Mouse (Mus musculus) embryonic facial prominence, embryonic 14.5 days (tissue): ENCODE measurements at regions not wholly inside any gene's neighbourhood (a gene's known extent, or its start where the extent isn't known, plus 50 kb on each side); places are given as distances from the start of the nearest gene placed in this dataset.

Source experiments
- ATAC-seq: fragments of 200-750 bp; cut with Nextera tagmentation; 2 replicates; pipeline ENCODE4 v1.8.0; 2017; ENCODE audit warnings: low read depth, moderate number of reproducible peaks, moderate TSS enrichment
- DNase-seq: peaks from one replicate; pipeline ENCODE4 v3.0.0-alpha.2; 2015; ENCODE audit warnings: low spot score
- H3K27ac ChIP-seq: fragments of 300-500 bp; sonication (generic); replicated peaks from 2 replicates; pipeline ENCODE4 v1.5.1; 2014; ENCODE audit warnings: low read depth, mild to moderate bottlenecking, low read length, moderate library complexity
- H3K27me3 ChIP-seq: fragments of 300-500 bp; sonication (generic); replicated peaks from 2 replicates; pipeline ENCODE4 v1.6.1; 2014; ENCODE audit warnings: low read length; ENCODE audit not compliant: control insufficient read depth, insufficient read depth
- H3K36me3 ChIP-seq: fragments of 300-500 bp; sonication (generic); 2 replicates; pipeline ENCODE4 v1.6.1; 2014; ENCODE audit warnings: low read length, mixed read lengths; ENCODE audit not compliant: control insufficient read depth, insufficient read depth
- H3K4me1 ChIP-seq: fragments of 300-500 bp; sonication (generic); 2 replicates; pipeline ENCODE4 v1.6.1; 2014; ENCODE audit warnings: antibody characterized with exemption, low read length; ENCODE audit not compliant: control insufficient read depth, insufficient read depth
- H3K4me2 ChIP-seq: fragments of 300-500 bp; sonication (generic); 2 replicates; pipeline ENCODE4 v1.6.1; 2014; ENCODE audit warnings: low read depth, mild to moderate bottlenecking, low read length, moderate library complexity, mixed read lengths
- H3K4me3 ChIP-seq: fragments of 300-500 bp; sonication (generic); 2 replicates; pipeline ENCODE4 v1.5.1; 2014; ENCODE audit warnings: low read depth, mild to moderate bottlenecking, low read length
- H3K9ac ChIP-seq: fragments of 300-500 bp; sonication (generic); 2 replicates; pipeline ENCODE4 v1.6.1; 2014; ENCODE audit warnings: low read depth, mild to moderate bottlenecking, low read length, moderate library complexity, mixed read lengths
- H3K9me3 ChIP-seq: fragments of 300-500 bp; sonication (generic); 2 replicates; pipeline ENCODE4 v1.6.1; 2016; ENCODE audit warnings: low read length; ENCODE audit not compliant: control insufficient read depth
- WGBS: fragments of 180-500 bp; shearing (Covaris S2); extraction: QIAGEN DNeasy Blood & Tissue Kit; methylation state at CpG from one replicate; pipeline ENCODE4 v1.1.7; 2014; 5-methylcytosine and 5-hydroxymethylcytosine counted together

DNA sequence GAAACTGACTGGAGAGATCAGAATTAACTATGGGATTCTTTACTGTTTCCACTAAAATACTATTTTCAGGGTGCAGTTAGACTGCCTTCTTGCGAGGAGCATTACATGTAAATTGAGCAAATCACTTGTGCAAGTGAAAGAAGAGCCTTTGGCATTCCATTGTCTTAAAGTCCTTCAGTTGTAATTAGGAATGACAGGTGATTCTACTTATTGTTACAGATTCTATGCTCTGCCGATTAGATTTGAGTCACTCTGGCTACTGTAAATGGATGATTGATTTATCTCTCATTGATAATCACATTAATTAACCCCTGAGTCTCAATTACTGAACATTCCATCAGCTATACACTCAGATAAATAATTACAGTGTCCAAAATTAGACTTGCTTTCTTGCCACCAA, 2784.9 kb upstream of the Gm12353 start:
- ATAC-seq (no peak), DNase-seq (peak; percentile 1)
- no peaks in the 10 kb centered on the region for H3K27me3 ChIP-seq
- H3K4me3 ChIP-seq, result no peak overlapping the region
- no peak overlapping the region for H3K4me2 ChIP-seq
- 72% methylated on average over 2 of the region's 2 CpGs for WGBS
- no peaks in the 10 kb centered on the region for H3K4me1 ChIP-seq
- no peak overlapping the region for H3K27ac ChIP-seq
- H3K9me3 ChIP-seq, result no peaks in the 10 kb centered on the region
- no peaks in the 10 kb centered on the region for H3K36me3 ChIP-seq
- no peak overlapping the region for H3K9ac ChIP-seq

DNA sequence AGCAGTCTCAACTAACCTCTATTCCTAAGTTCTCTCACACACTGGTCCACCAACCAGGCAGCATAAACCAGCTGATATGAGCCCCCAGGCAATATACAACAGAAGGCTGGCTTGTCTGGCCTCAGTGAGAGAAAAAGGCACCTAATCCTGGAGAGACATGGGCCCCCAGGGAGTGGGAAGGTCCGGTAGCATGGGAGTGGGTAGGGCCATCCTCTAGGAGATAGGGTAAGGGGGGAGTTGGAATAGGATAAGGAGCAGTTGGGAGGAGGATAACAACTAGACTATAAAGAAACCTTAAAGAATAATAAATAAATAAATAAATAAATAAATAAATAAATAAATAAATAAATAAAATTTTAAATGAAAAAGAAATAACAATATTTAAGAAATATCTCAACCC, 2773.7 kb upstream of the Gm12353 start:
- Histone ChIP-seq H3K4me3 (no peak overlapping the region), H3K27me3 (no peaks in the 10 kb centered on the region), H3K27ac (no peak overlapping the region), H3K9me3 (no peaks in the 10 kb centered on the region), H3K4me1 (no peaks in the 10 kb centered on the region), H3K36me3 (no peaks in the 10 kb centered on the region), H3K4me2 (no peak overlapping the region), H3K9ac (no peak overlapping the region)
- ATAC-seq (no peak), DNase-seq (no peak)
- 89% methylated on average over 1 of the region's 1 CpGs for WGBS

DNA sequence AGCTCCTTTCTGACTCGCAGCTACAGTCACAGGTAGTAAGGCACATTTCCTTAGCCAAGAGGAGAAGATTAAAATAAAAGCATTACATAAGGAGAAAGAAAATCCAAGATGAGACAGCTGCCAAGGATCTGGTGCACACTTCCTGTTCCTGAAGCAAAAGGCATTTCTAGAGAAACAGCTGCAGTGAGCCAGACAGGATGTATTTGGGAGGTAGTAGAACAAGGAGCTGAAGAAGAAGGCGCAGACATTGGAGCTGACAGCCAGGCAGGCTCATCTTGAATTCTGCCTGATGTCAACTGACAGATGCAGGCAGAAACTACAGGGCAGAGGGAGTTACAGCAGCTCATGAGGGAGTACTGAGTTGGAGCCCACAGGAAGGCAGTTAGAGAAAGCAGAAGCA, 2757.2 kb upstream of the Gm12353 start:
- H3K9ac ChIP-seq, result no peak overlapping the region
- peak; percentile 44; the same call in 1 of the 2 replicates for ATAC-seq
- no peak overlapping the region for H3K27ac ChIP-seq
- no peak overlapping the region for H3K4me3 ChIP-seq
- no peak overlapping the region for H3K4me2 ChIP-seq
- H3K9me3 ChIP-seq, result no peaks in the 10 kb centered on the region
- H3K4me1 ChIP-seq, result peaks cover 4% of the 10 kb centered on the region; the same call in 1 of the 2 replicates
- peak; percentile 69 for DNase-seq
- 42% methylated on average over 2 of the region's 2 CpGs for WGBS
- H3K36me3 ChIP-seq, result no peaks in the 10 kb centered on the region
- H3K27me3 ChIP-seq, result no peaks in the 10 kb centered on the region

DNA sequence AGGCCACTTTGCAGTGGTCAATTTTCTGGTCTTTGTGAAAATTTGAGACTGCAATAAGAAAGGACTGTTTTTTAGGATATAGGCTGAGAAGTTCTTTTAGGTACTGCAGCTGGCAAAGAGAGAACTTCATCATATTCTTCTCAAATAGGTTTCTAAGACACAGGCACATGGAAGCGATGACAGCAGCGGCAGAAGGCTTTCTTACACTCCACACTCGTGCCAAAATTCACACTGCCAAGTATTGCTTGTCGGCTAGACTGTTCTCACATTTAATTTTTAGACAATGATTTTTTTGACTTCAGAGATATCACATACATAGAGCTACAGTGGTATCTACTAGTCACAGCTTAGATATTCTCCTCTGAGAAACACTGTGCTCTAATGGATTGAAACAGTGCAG, 2752.6 kb upstream of the Gm12353 start:
- Histone ChIP-seq H3K27me3 (no peaks in the 10 kb centered on the region), H3K4me3 (no peak overlapping the region), H3K9me3 (no peaks in the 10 kb centered on the region), H3K4me1 (peaks cover 4% of the 10 kb centered on the region; the same call in 1 of the 2 replicates), H3K27ac (no peak overlapping the region), H3K4me2 (no peak overlapping the region), H3K9ac (no peak overlapping the region), H3K36me3 (no peaks in the 10 kb centered on the region)
- WGBS, result 90% methylated on average over 4 of the region's 4 CpGs
- DNase-seq (no peak), ATAC-seq (no peak)
